Mouse (Mus musculus): ENCODE results near the gene Tatdn2. TPM values are rescaled to one million over a fixed set of nuclear protein-coding genes. Genes with fewer than 3 reads are reported as not detected.

Gene Tatdn2
- total RNA-seq, 2 experiments from 2014 or later, result 79.2 to 90.2 TPM

DNA sequence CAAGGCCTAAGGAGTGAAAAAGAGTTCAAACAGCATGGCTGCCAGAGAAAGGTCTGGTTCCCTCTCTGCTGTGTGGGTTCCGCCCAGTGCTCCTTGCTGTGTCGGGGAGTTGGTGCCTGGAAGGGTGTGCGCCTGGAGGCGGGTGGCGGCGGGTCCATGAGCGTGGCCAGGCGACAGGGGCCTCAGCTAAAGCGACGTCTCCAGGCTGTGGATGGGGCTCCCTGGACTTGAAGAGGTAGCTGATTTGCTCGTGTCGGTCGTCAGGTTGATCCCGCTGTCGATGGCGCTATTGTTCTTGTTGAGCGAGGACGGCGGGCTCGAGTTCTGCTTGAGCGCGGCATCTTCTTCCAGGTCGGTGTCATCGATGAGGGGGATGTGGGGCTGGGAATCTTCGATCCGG is 51.5 kb downstream of the Tatdn2 start:
- no peak for DNase-seq (ENCODE audit: extremely low spot score in 1 of 2, low spot score in 2 of 2)
- intact Hi-C loops (cut with DNase I), result no loop called here

DNA sequence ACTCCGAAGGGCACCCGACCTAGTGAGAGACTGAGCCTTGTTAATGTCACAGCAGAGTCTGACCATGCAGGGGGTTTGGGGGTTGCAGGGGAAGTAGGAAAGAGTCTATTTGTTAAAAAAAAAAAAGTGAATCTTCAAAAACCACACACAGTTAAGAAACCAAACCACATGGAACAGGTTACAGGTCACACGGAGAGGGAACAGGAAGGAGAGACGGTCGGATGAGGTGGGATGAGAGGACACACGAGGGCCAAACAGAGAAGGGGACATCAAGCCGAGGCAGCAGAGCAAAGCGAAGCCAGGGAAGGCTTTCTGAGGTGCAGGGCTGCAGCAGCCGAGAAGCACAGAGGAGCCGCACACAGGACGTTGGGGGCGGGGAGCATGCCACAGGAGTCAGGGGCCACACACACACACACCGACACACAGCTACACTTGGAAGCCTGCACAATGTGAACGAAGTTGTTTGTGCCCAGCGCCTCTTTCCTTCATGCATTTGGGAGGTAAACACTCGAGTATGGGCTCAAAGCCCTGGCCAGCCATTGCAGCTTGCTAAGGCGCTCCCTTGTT is 52.4 kb downstream of the Tatdn2 start:
- intact Hi-C loops (cut with DNase I), result no loop called here

More for the DNA sequence above, 52.4 kb downstream of the Tatdn2 start:
- no peak for DNase-seq (ENCODE audit: extremely low spot score in 1 of 2, low spot score in 2 of 2)

Small RNA genes lying within 50 kb of the gene (microRNA-seq; reads per million reads assigned to microRNA genes)
- 3.2 reads per million, percentile 4 among the genes with 10 or more reads in this experiment for gene Mir7042

Other genes starting within 250 kb of the Tatdn2 start
- under 1 TPM; 0.55 to 0.66 TPM for gene Il17re, start 238.6 kb upstream of the Tatdn2 start, total RNA-seq (2021)
- 1 to 10 TPM; 2.5 to 3.2 TPM for gene Il17rc, start 225.6 kb upstream of the Tatdn2 start, total RNA-seq (2021)
- 10 to 100 TPM; 87.4 to 88.4 TPM for gene Creld1, start 213.8 kb upstream of the Tatdn2 start, total RNA-seq (2021)
- gene Prrt3, start 195.1 kb upstream of the Tatdn2 start, total RNA-seq (2021), result 10 to 100 TPM; 34.1 to 36.0 TPM
- gene Emc3, start 165.4 kb upstream of the Tatdn2 start, total RNA-seq (2021), result 10 to 100 TPM; 78.8 to 79.2 TPM
- 1 to 10 TPM; 3.3 to 3.6 TPM for gene Fancd2, start 165.4 kb upstream of the Tatdn2 start, total RNA-seq (2021)
- not detected for gene Fancd2os, start 96.3 kb upstream of the Tatdn2 start, total RNA-seq (2021)
- 100 to 1,000 TPM; 210 to 211 TPM for gene Brk1, start 92.3 kb upstream of the Tatdn2 start, total RNA-seq (2021)
- gene Vhl, start 73.1 kb upstream of the Tatdn2 start, total RNA-seq (2021), result 10 to 100 TPM; 45.1 to 49.9 TPM
- 10 to 100 TPM; 13.0 to 14.2 TPM for gene Irak2, start 58.6 kb upstream of the Tatdn2 start, total RNA-seq (2021)
- not detected for gene Ghrl, start 22.8 kb downstream of the Tatdn2 start, total RNA-seq (2021)
- gene Sec13, start 43.7 kb downstream of the Tatdn2 start, total RNA-seq (2021), result 10 to 100 TPM; 78.7 to 80.2 TPM

All from left cerebral cortex, postnatal 10 days (tissue).